Mouse (Mus musculus): ENCODE measurements at regions not wholly inside any gene's neighbourhood (a gene's known extent, or its start where the extent isn't known, plus 50 kb on each side); places are given as distances from the start of the nearest gene placed in this dataset.

GRCm38 (mm10) chr13:44532631-44533180, 196.6 kb upstream of the Jarid2 start:
- DNase-seq, result no peak

GRCm38 (mm10) chr13:44534575-44535080, 194.6 kb upstream of the Jarid2 start:
- DNase-seq, result no peak

- no peak for DNase-seq
Measured at GRCm38 (mm10) chr13:44535441-44535840, 193.8 kb upstream of the Jarid2 start.

GRCm38 (mm10) chr13:44538238-44538637, 191.0 kb upstream of the Jarid2 start:
- DNase-seq, result no peak

- no peak for DNase-seq
Measured at GRCm38 (mm10) chr13:44540401-44540800, 188.9 kb upstream of the Jarid2 start.

- DNase-seq, result no peak
Measured at GRCm38 (mm10) chr13:44541243-44541653, 188.0 kb upstream of the Jarid2 start.

- no peak for DNase-seq
Measured at GRCm38 (mm10) chr13:44544786-44545185, 184.5 kb upstream of the Jarid2 start.

- DNase-seq, result no peak
Measured at GRCm38 (mm10) chr13:44546289-44546688, 183.0 kb upstream of the Jarid2 start.

- DNase-seq, result no peak
Measured at GRCm38 (mm10) chr13:44548880-44549279, 180.4 kb upstream of the Jarid2 start.

GRCm38 (mm10) chr13:44553363-44553762, 175.9 kb upstream of the Jarid2 start:
- no peak for DNase-seq

- DNase-seq, result no peak
Measured at GRCm38 (mm10) chr13:44554686-44555463, 174.4 kb upstream of the Jarid2 start.

GRCm38 (mm10) chr13:44555979-44556378, 173.3 kb upstream of the Jarid2 start:
- DNase-seq, result no peak

GRCm38 (mm10) chr13:44558051-44558450, 171.2 kb upstream of the Jarid2 start:
- no peak for DNase-seq

- no peak for DNase-seq
Measured at GRCm38 (mm10) chr13:44558491-44559177, 170.6 kb upstream of the Jarid2 start.

GRCm38 (mm10) chr13:44559178-44559565, 170.1 kb upstream of the Jarid2 start:
- DNase-seq, result no peak

GRCm38 (mm10) chr13:44559706-44560105, 169.6 kb upstream of the Jarid2 start:
- no peak for DNase-seq

GRCm38 (mm10) chr13:44564705-44565104, 164.6 kb upstream of the Jarid2 start:
- DNase-seq, result no peak

GRCm38 (mm10) chr13:44567696-44568095, 161.6 kb upstream of the Jarid2 start:
- DNase-seq, result no peak

GRCm38 (mm10) chr13:44569241-44569778, 160.0 kb upstream of the Jarid2 start:
- DNase-seq, result no peak

- no peak for DNase-seq
Measured at GRCm38 (mm10) chr13:44573463-44573862, 155.8 kb upstream of the Jarid2 start.

GRCm38 (mm10) chr13:44579215-44579614, 150.1 kb upstream of the Jarid2 start:
- no peak for DNase-seq

- no peak for DNase-seq
Measured at GRCm38 (mm10) chr13:44580156-44580736, 149.0 kb upstream of the Jarid2 start.

GRCm38 (mm10) chr13:44580767-44581166, 148.5 kb upstream of the Jarid2 start:
- no peak for DNase-seq

Data from right cerebral cortex, postnatal 4 days (tissue).